Mouse (Mus musculus) limb, embryonic 13.5 days (tissue): ENCODE measurements around the gene Rec114. TPM values are rescaled to one million over a fixed set of nuclear protein-coding genes. Genes with fewer than 3 reads are reported as not detected.

Experiments used
- ATAC-seq: fragments of 200-750 bp; cut with Nextera tagmentation; 2 replicates; pipeline ENCODE4 v1.8.0; 2017; ENCODE audit warnings: low read depth, moderate number of reproducible peaks, moderate TSS enrichment; ENCODE audit not compliant: low FRiP score
- H3K27ac ChIP-seq: fragments of 300-500 bp; sonication (generic); 2 replicates; pipeline ENCODE4 v1.5.1; 2015; ENCODE audit warnings: inconsistent platforms, mild to moderate bottlenecking, moderate library complexity
- H3K27me3 ChIP-seq: fragments of 300-500 bp; sonication (generic); 2 replicates; pipeline ENCODE4 v1.6.1; 2015; ENCODE audit warnings: mild to moderate bottlenecking, inconsistent platforms
- H3K36me3 ChIP-seq: fragments of 300-500 bp; sonication (generic); 2 replicates; pipeline ENCODE4 v1.6.1; 2015; ENCODE audit warnings: inconsistent platforms, mild to moderate bottlenecking, moderate library complexity
- H3K4me1 ChIP-seq: fragments of 300-500 bp; sonication (generic); 2 replicates; pipeline ENCODE4 v1.6.1; 2015; ENCODE audit warnings: inconsistent platforms
- H3K4me2 ChIP-seq: fragments of 300-500 bp; sonication (generic); replicated peaks from 2 replicates; pipeline ENCODE4 v1.6.1; 2015; ENCODE audit warnings: inconsistent platforms, mild to moderate bottlenecking, moderate library complexity
- H3K4me3 ChIP-seq: fragments of 300-500 bp; sonication (generic); 2 replicates; pipeline ENCODE4 v1.5.1; 2015; ENCODE audit warnings: moderate library complexity, mild to moderate bottlenecking, inconsistent platforms
- H3K9ac ChIP-seq: fragments of 300-500 bp; sonication (generic); 2 replicates; pipeline ENCODE4 v1.6.1; 2015; ENCODE audit warnings: mild to moderate bottlenecking, inconsistent platforms
- H3K9me3 ChIP-seq: fragments of 300-500 bp; sonication (generic); 2 replicates; pipeline ENCODE4 v1.6.1; 2016; ENCODE audit warnings: inconsistent platforms
- WGBS: fragments of 180-500 bp; shearing (Covaris S2); methylation state at CpG from one replicate; pipeline ENCODE4 v1.1.7; 2015; 5-methylcytosine and 5-hydroxymethylcytosine counted together
- polyA plus RNA-seq: library from polyadenylated mRNA; unstranded; fragments of >200 nt; fragmentation: Nextera tagmentation; extraction: Ambion mirVana; gene quantifications from 2 replicates; pipeline ENCODE4 v1.2.1, GENCODE M21; 2015

The Rec114 gene
- polyA plus RNA-seq, 1 experiment from 2014 or later = 2.1 TPM

DNA sequence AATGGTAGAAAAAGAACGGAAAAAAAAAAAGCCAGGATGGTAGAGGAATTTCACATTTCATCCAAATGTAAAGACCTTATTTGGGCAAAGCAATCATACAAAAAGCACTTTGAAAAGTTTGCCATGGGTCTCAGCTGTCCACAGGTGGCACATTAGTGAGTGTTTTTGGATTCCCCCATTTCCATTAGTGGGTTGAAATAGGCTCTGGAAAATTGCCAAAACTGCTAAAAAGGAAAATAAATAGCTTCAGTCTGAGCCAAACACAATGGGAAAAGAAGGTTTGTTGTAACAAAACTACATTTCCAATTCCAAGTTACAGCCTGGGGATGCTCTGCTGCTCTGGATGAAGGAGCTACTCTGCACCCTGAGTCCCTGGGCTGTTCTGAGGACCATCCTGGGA lies 9.8 kb upstream of the Rec114 start:
- Histone ChIP-seq H3K4me2 (no peak overlapping the region), H3K9ac (no peak overlapping the region), H3K36me3 (no peaks in the 10 kb centered on the region), H3K27me3 (no peaks in the 10 kb centered on the region), H3K9me3 (peaks cover 3% of the 10 kb centered on the region; the same call in 1 of the 2 replicates), H3K4me3 (no peak overlapping the region), H3K4me1 (peaks cover 18% of the 10 kb centered on the region), H3K27ac (no peak overlapping the region)
- WGBS = 75% methylated on average over 1 of the region's 1 CpGs
- no peak for ATAC-seq

DNA sequence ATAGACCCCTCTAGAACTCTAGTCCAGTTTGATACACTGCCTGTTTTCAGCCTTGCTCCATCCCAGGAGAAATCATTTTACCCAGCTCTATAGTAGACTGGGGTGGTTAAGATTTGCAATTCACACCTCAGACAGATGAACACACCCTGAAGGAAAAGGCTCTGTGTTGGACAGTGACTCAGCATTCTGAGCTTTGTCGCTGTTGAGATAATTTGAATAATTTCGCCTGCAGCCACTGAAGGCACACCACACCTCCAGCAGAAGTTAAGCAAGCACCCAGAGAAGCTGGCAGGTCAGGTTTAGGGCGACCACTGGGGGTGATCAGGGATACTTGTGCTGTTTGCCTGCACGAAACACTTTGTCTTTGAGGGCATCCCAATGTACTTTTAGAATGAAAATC lies 4.4 kb upstream of the Rec114 start:
- Histone ChIP-seq H3K4me3 (no peak overlapping the region), H3K36me3 (no peaks in the 10 kb centered on the region), H3K9ac (no peak overlapping the region), H3K27me3 (no peaks in the 10 kb centered on the region), H3K9me3 (peaks cover 3% of the 10 kb centered on the region; the same call in 1 of the 2 replicates), H3K27ac (no peak overlapping the region), H3K4me2 (no peak overlapping the region), H3K4me1 (peaks cover 24% of the 10 kb centered on the region)
- no peak for ATAC-seq
- 59% methylated on average over 4 of the region's 4 CpGs for WGBS

DNA sequence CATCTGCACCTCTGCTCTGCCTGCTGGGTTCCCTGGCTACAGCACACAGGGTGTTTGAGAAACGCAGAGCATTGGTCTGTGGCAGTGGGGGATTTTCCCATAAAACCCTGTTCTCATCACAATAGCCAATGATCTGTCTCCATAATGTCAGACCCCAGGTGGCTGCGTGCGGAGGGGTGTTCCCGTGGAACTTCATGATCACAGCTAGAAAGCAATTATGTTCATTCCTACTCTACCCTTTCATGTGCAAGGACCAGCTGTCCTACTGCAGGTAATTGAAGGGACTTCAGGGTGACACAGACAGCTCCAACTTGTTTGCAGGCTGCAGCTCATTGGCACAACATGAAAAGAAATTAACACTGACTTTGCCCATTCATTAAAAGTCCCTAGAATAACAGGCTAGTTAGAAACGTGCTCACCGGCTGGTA lies 3.6 kb upstream of the Rec114 start:
- no peak for ATAC-seq
- WGBS = 6% methylated on average over 6 of the region's 6 CpGs
- Histone ChIP-seq H3K36me3 (no peaks in the 10 kb centered on the region), H3K27ac (no peak overlapping the region), H3K4me1 (peaks cover 19% of the 10 kb centered on the region), H3K9ac (no peak overlapping the region), H3K4me3 (no peak overlapping the region), H3K4me2 (no peak overlapping the region), H3K9me3 (peaks cover 3% of the 10 kb centered on the region; the same call in 1 of the 2 replicates), H3K27me3 (no peaks in the 10 kb centered on the region)

DNA sequence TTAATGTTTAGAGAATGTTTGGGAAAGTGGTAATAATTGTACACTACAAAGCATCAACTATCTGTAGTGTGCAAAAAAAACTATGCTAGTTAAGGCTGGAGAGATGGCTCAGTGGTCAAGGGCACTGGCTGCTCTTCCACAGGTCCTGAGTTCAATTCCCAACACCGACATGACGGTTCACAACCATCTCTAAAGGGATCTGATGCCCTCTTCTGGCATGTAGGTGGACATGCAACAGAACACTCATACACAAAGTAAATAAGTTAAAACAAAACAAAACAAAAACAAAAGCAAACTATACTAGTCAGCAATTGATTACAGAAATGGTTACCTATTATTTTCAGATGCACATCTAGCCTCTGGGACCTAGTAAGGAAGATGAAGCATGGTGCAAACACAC lies 1.1 kb downstream of the Rec114 start:
- 94% methylated on average over 2 of the region's 2 CpGs for WGBS
- ATAC-seq = no peak
- Histone ChIP-seq H3K9me3 (no peaks in the 10 kb centered on the region), H3K9ac (no peak overlapping the region), H3K27ac (no peak overlapping the region), H3K4me3 (no peak overlapping the region), H3K27me3 (no peaks in the 10 kb centered on the region), H3K36me3 (no peaks in the 10 kb centered on the region), H3K4me1 (peaks cover 7% of the 10 kb centered on the region), H3K4me2 (no peak overlapping the region)

DNA sequence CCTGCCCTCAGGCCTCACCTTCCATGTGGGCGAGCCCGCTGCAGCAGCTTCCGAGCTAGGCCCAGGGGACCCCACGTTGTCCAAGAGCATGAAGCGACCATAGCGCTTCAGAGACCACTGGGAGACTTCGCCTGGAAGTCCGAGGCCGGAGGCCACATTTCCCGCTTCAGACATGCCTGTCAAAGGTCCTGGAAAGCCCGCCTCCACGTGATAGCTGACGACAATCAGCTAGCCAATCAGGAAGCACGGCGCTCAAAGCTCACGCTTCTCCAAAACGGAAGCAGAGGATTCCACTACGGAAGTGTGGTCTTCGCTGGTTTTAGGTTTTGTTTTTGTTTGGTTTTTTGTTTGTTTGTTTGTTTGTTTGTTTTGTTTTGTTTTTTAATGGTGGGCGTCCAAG lies 2.4 kb downstream of the Rec114 start:
- Histone ChIP-seq H3K4me2 (no peak overlapping the region), H3K9ac (no peak overlapping the region), H3K4me3 (no peak overlapping the region), H3K9me3 (no peaks in the 10 kb centered on the region), H3K27ac (no peak overlapping the region), H3K27me3 (no peaks in the 10 kb centered on the region), H3K4me1 (no peaks in the 10 kb centered on the region), H3K36me3 (no peaks in the 10 kb centered on the region)
- 80% methylated on average over 20 of the region's 20 CpGs for WGBS
- no peak for ATAC-seq

DNA sequence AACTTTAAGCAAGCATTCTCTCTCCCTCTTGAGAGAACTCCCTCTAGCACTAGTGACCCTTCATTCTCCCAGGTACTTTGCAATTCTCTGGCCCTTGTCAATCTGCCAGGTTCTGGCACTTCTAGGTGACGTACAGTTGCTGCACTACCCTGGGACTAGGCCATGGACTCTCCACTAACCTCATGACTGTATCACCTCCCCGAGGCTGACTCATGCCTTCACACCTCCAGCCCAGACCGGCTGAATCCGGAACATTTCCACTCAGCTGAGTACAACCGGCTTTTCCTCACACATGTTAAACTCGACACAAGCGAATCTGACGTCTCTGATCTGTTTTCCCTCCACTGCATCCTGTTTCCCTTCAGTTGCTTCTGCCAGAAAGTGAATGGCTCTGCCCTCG lies 4.0 kb downstream of the Rec114 start:
- 68% methylated on average over 9 of the region's 9 CpGs for WGBS
- no peak overlapping the region for H3K9ac ChIP-seq
- H3K9me3 ChIP-seq = no peaks in the 10 kb centered on the region
- no peaks in the 10 kb centered on the region for H3K4me1 ChIP-seq
- H3K4me2 ChIP-seq = no peak overlapping the region
- no peaks in the 10 kb centered on the region for H3K27me3 ChIP-seq
- ATAC-seq = no peak
- no peak overlapping the region for H3K27ac ChIP-seq
- no peak overlapping the region for H3K4me3 ChIP-seq
- H3K36me3 ChIP-seq = no peaks in the 10 kb centered on the region

DNA sequence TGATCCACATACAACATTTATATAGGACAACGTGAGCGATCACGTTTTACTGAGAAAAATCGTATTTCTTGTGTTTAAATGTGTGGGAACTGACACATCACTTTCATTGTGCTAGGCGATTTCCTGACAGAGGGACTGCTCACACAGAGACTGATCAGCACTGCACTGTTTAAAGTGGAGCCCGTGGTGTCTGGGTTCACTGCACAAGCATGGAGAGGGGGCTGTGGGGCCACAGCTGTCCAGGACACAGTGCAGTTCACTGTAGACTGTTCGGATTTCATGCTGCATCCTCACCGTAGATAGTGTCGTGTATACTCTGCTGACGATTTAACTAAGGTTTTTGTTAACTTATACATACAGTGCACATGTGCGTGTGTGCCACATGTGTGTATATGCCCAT lies 20.6 kb downstream of the Rec114 start:
- Histone ChIP-seq H3K4me3 (no peak overlapping the region), H3K4me2 (no peak overlapping the region)
- no peak for ATAC-seq

DNA sequence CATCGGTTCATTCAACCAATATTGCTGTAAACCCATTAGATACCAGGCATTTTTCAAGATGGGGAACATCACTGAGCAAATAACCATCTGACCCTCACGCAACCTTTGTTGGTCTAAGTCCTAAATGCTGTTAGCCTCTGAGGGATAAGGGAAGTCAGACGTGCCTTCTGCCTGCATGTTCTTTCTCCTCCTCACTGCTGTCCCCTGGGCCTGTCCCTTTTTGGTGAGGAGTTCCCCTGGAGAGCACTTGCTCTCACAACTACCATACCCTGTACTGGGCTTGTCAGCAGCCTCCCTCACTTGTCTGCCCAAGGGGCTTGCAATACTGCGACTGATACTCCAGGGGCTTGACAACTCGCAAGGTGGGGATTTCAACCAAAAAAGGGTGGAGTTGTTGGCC lies 21.6 kb downstream of the Rec114 start:
- Histone ChIP-seq H3K27ac (no peak overlapping the region), H3K9me3 (no peaks in the 10 kb centered on the region), H3K4me3 (no peak overlapping the region), H3K27me3 (no peaks in the 10 kb centered on the region), H3K4me1 (no peaks in the 10 kb centered on the region), H3K4me2 (no peak overlapping the region), H3K9ac (no peak overlapping the region), H3K36me3 (no peaks in the 10 kb centered on the region)
- WGBS = 83% methylated on average over 5 of the region's 5 CpGs
- no peak for ATAC-seq

More for the DNA sequence above, 20.6 kb downstream of the Rec114 start:
- no peaks in the 10 kb centered on the region for H3K27me3 ChIP-seq
- 84% methylated on average over 11 of the region's 11 CpGs for WGBS
- H3K9ac ChIP-seq = no peak overlapping the region
- no peak overlapping the region for H3K27ac ChIP-seq
- H3K4me1 ChIP-seq = no peaks in the 10 kb centered on the region
- H3K36me3 ChIP-seq = no peaks in the 10 kb centered on the region
- no peaks in the 10 kb centered on the region for H3K9me3 ChIP-seq

DNA sequence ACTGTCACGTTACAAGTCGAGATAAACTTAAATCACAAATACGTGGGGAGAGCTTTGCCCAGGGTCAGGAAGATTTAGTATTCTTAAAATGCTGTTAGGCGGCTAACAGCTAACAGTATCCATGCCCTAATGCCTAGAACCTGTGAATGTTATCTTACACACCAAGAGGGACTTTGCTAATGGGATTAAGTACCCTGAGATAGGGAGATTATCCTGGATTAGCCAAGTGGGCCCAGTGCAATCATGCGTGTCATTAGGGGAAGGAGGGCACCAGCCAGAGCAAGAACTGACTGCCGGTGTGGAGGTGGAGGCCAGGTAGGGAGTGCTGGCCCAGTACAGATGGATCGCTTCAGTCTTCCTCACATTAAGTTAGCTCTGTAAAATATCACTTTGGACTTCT lies 22.7 kb downstream of the Rec114 start:
- WGBS = 74% methylated on average over 7 of the region's 7 CpGs
- no peaks in the 10 kb centered on the region for H3K9me3 ChIP-seq
- no peak overlapping the region for H3K9ac ChIP-seq
- no peak overlapping the region for H3K4me2 ChIP-seq
- H3K36me3 ChIP-seq = no peaks in the 10 kb centered on the region
- no peak for ATAC-seq
- H3K4me3 ChIP-seq = no peak overlapping the region
- no peak overlapping the region for H3K27ac ChIP-seq
- no peaks in the 10 kb centered on the region for H3K27me3 ChIP-seq
- H3K4me1 ChIP-seq = no peaks in the 10 kb centered on the region

DNA sequence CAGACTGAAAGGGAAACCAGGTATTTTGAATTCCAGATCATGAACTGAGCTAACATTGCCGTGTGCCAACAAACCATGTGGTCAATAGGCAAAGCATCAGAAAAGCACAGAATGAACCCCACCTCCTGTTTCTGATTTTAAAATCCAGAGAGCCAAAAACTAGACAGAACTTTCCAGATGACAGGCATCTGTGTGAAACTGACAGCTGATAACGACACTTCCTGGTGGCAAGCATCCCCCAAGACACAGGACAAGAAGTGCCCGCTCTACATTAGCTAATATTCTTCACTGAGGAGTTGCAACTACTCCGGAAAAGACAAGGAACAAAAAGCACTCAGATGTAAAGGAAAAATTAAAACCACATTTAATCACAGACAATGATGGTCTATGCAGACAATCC lies 23.6 kb downstream of the Rec114 start:
- Histone ChIP-seq H3K27ac (no peak overlapping the region), H3K4me1 (no peaks in the 10 kb centered on the region), H3K4me2 (no peak overlapping the region), H3K27me3 (no peaks in the 10 kb centered on the region), H3K36me3 (no peaks in the 10 kb centered on the region), H3K9me3 (no peaks in the 10 kb centered on the region), H3K4me3 (no peak overlapping the region), H3K9ac (no peak overlapping the region)
- no peak for ATAC-seq
- WGBS = 64% methylated on average over 4 of the region's 4 CpGs

DNA sequence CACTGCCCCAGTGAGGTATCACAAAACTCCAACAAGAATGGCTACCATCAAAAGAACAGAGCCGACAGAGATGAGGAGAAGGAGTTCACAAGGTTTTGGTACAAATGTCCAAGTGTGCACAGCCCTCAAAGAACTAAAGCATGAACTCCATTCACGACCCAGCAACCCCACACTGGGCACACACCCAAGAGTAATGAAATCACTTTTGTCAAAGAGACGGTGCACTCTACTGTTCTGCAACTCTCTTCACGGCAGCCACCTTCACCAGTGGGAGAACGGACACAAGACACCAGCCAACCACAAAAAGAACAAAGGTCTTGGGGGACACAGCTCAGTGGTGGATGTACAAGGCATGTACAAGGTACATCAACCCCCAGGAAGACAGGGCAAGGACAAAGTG lies 24.3 kb downstream of the Rec114 start:
- no peaks in the 10 kb centered on the region for H3K27me3 ChIP-seq
- H3K4me3 ChIP-seq = no peak overlapping the region
- H3K4me2 ChIP-seq = no peak overlapping the region
- H3K4me1 ChIP-seq = no peaks in the 10 kb centered on the region
- 70% methylated on average over 5 of the region's 5 CpGs for WGBS
- no peak for ATAC-seq
- no peak overlapping the region for H3K27ac ChIP-seq
- no peaks in the 10 kb centered on the region for H3K9me3 ChIP-seq
- H3K9ac ChIP-seq = no peak overlapping the region
- no peaks in the 10 kb centered on the region for H3K36me3 ChIP-seq

DNA sequence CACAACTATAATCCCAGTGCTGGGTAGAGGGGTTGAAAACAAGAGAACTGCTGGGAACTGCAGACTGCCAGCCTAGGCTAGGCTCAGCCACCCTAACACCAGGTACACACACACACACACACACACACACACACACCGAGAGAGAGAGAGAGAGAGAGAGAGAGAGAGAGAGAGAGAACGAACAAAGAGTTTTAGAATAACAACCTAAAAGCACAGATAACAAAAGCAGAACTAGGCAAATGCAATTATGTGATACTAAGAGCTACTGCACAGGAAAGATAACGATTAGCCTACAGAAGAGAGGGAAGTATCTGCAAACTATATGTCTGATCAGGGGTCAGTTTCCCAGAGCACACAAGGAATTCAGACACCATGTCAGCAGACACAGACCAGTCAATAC lies 24.8 kb downstream of the Rec114 start:
- no peak overlapping the region for H3K4me3 ChIP-seq
- no peaks in the 10 kb centered on the region for H3K9me3 ChIP-seq
- H3K4me1 ChIP-seq = no peaks in the 10 kb centered on the region
- no peak overlapping the region for H3K4me2 ChIP-seq
- ATAC-seq = no peak
- no peak overlapping the region for H3K27ac ChIP-seq
- H3K9ac ChIP-seq = no peak overlapping the region
- 92% methylated on average over 3 of the region's 3 CpGs for WGBS
- no peaks in the 10 kb centered on the region for H3K27me3 ChIP-seq
- H3K36me3 ChIP-seq = no peaks in the 10 kb centered on the region

DNA sequence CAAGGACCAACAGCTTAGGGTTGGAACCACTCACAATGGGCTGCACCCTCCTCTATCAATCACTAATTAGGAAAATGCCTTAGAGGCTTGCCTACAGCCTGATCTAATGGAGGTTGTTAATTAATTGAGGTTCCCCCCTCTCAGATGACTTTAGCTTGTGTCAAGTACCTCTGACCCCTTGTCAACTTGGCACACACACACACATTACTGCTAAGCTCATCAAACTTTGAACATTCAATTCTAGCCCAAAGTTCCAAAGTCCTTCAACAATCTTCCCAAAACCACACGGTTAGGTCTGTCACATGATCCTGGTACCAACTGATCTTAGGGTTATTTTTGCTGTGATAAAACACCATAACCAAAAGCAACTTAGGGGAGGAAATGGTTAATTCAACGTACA lies 26.9 kb downstream of the Rec114 start:
- no peaks in the 10 kb centered on the region for H3K4me1 ChIP-seq
- no peaks in the 10 kb centered on the region for H3K36me3 ChIP-seq
- H3K4me2 ChIP-seq = no peak overlapping the region
- H3K27me3 ChIP-seq = no peaks in the 10 kb centered on the region
- H3K4me3 ChIP-seq = no peak overlapping the region
- ATAC-seq = no peak
- 58% methylated on average over 2 of the region's 2 CpGs for WGBS
- no peak overlapping the region for H3K27ac ChIP-seq
- H3K9me3 ChIP-seq = no peaks in the 10 kb centered on the region
- H3K9ac ChIP-seq = no peak overlapping the region
